Mouse (Mus musculus) hematopoietic stem cell, adult 5-6 weeks (primary cell): ENCODE results near the gene Guca2a. TPM values are rescaled to one million over a fixed set of nuclear protein-coding genes. Genes with fewer than 3 reads are reported as not detected.

Source experiments
- ATAC-seq, 2 experiments: fragments of 125-278 bp in 1 of 2; replicated peaks in 1 of 2; 2 replicates each; pipeline ENCODE4 v1.8.0; 2016 to 2017; ENCODE audit warnings: inconsistent platforms in 2 of 2, mild to moderate bottlenecking in 2 of 2, moderate number of reproducible peaks in 2 of 2, low read depth in 1 of 2, moderate TSS enrichment in 1 of 2; ENCODE audit not compliant: low FRiP score in 2 of 2, poor library complexity in 2 of 2, severe bottlenecking in 2 of 2, insufficient read depth in 1 of 2, low TSS enrichment in 1 of 2
- total RNA-seq: library from RNA; stranded (forward); fragments of 172-1452, 232-1000 nt; gene quantifications from 2 replicates; pipeline ENCODE4 v1.2.3, GENCODE M21; 2017

The Guca2a gene
- total RNA-seq, 1 experiment from 2014 or later = not detected

- ATAC-seq = no peak
Measured at GRCm38 (mm10) chr4:119634908-119635660, 2.4 kb upstream of the Guca2a start.

GRCm38 (mm10) chr4:119635686-119636085, 1.8 kb upstream of the Guca2a start:
- ATAC-seq = no peak

DNA sequence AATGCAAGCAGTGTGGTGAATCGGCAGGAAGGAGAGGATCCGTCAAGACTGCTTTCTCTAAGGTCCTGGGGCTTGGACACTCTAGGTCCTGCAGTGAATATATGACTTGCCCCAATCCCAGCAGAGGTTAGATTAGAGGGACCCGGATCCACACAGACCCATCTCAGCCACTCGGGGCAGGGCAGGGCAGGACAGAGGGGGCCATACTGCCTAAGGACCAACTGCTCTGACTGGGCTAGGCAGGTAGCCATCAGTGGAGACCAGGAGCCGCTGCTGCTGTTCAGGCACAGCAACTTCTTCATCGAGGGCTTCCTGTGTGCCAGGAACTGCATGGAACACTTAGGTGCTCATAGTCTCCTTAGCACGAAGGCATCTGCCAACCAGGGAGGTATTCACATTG, 773 bp upstream of the Guca2a start:
- no peak for ATAC-seq

DNA sequence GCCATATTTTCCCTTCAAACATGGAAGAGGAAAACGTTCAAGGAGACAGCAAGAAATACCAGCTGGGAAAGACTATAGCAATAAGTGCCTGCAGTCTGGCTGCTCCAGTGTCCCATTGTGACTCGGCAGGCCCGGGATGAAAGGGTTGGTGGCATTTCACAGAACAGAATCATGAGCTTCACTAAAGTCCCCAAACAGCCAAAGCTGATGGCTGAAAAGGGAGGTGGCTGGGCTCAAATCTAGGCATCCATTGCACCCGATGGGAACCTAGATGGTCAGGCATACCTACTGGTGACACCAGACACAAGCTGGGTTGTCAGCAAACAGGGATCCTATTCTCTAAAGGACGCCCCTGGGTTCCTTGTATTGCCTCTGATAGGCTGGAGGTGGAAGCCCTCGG, 442 bp downstream of the Guca2a start:
- no peak for ATAC-seq

DNA sequence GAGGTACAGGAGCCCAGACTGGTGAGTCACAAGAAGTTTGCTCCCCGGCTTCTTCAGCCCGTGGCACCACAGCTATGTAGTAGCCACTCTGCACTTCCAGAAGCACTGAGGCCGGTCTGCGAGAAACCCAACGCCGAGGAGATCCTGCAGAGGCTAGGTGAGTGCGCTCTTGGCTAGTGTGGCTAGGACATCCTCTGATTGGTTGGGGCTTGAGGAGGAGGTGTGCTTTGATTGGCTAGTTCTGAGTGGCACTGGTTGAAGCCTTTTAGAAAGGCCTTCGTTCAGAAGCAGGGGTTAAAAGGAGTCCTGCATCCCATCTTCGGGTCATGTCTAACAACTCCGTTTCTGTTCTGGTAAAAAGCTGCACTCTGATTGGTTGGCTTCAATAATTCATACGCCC, 1.2 kb downstream of the Guca2a start:
- no peak for ATAC-seq

DNA sequence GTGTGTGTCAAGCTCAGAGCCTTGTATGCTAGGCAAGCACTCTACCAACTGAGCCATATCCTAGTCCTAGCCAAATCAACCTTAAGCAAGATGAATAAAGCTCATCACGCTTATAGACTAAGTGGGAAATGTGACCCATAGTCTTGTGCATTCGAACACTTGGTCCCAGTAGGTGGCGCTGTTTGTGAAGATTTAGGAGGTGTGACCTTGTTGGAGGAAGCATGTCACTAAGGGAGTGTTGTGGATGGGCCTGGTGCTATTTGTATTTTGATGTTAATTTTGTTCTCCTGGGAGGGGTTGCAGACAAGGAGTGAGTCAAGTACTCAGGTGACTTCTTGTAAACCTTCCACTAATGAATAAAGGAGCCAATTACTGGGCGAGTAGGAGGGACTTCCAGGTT, 5.2 kb downstream of the Guca2a start:
- no peak for ATAC-seq

DNA sequence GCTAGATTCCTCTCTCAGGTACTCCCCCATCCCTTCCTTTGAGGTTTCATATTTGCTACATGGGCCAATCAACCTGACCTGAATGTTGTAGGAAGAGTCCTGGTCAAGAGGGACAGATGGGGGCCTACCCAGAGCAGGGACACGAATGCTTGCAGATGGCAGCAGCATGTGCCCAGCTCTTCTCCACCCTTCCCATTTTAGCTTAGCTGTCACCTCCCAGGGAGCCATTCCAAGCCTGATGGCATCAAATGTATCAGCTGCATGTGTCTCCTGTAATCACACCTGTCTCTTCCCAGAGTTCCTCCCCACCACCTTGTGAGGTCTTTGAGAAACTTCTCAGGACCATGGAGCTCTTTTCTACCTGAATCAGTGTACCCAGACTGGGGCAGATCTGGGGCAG, 19.5 kb downstream of the Guca2a start:
- no peak for ATAC-seq

DNA sequence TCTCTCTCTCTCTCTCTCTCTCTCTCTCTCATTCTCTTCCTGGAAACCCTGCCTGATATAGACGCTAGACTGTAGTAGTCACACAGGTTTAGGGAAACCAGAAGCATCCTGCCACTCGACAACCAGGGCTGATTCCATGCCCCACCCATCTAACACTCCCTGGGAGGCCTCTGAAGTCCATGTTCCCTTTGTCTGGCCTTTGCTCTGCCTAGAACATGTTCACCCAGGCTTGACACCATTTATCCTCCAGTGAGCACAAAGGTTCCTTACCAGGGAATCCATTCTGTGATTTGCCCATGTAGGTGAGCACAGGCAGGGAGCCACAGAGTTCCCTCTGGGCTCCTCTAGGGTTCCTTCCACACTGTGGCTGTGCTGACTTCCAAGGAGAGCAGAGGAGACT, 20.7 kb downstream of the Guca2a start:
- ATAC-seq = no peak

- ATAC-seq = no peak
Measured at GRCm38 (mm10) chr4:119658731-119659130, 21.2 kb downstream of the Guca2a start, which contains the start of gene Guca2b. Gene Guca2b (minus strand): TSS chr4:119658954.

DNA sequence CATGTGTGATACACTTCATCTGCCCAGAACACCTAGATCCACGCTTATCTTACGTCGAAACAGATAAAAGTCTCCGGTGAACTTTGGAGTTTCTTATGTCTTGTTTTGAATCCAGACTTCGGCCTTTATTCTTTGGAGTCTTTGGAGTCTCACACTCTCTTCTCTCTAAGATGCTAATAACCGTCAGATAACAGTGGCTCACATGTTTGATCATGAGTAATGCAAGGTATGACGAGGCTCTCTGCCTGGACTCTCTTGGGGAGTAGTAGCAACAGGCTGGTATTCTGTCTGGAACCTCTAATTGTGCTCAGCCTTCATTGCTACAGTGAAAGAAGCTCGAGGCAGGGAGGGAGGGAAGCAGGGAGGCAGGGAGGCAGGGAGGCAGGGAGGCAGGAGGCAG, 22.5 kb downstream of the Guca2a start:
- ATAC-seq = no peak

DNA sequence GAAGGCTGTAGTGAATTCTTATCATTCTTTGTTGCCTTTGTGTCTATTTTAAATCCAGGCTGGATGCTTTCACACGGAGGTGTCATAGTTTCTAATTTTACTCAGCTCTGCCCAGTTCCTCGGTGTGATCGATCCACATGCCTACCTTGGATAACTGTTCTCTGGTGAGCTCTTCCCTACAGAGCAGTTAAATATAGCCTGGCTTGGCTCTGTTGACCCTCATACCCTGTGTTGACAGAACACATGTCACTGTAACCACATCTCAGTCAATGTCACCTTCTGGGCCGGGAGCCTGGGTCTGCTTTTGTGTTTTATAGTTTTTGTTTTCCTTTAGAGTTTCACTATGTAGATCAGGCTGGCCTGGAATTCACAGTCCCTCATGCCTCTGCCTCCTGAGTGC, 24.6 kb downstream of the Guca2a start:
- no peak for ATAC-seq

DNA sequence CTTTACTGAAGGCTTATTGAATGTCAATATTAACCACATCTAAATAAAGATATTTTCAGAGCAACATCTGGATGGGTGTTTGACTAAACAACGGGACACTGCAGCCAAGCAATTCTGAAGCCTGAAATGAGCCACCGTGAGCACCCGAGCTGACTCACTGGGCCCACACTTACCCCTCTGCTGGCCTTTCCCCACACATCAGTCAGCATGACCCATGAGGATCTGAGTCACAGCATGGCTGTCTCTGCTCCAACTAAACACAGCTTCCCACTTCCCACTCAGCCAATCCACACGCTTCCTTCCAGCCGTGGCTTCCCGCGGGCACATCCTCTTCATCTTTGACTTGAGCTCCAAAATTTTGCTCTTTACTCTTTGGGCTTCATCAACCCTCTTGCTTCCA, 25.5 kb downstream of the Guca2a start:
- ATAC-seq = 0 out of 4 replicates have a peak, but pooled peaks of 1 of the 2 experiments have one; percentile 19

GRCm38 (mm10) chr4:119663409-119664095, 26.0 kb downstream of the Guca2a start:
- peak; percentile 59 to 70; a peak in 3 of 4 replicates for ATAC-seq

GRCm38 (mm10) chr4:119665166-119665565, 27.7 kb downstream of the Guca2a start:
- no peak for ATAC-seq

DNA sequence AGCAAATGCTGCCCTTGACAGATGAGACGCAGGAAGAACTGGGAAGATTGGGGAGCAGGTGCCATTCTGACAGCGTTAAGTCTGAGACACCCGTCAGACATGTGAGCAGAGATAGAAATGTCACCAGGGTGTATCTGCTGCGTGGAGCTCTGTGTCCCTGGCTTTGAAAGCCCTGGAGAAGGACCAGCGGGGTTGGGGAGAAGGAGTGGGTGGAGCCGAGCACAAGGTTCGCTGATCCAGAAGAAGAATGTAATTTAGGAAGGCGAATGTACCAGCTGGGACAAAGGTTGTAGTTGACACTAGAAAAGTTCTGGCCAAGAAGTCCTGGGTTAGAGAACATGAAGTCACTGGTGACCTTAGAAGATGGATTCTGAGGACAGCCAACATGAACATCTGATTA, 28.6 kb downstream of the Guca2a start:
- no peak for ATAC-seq

DNA sequence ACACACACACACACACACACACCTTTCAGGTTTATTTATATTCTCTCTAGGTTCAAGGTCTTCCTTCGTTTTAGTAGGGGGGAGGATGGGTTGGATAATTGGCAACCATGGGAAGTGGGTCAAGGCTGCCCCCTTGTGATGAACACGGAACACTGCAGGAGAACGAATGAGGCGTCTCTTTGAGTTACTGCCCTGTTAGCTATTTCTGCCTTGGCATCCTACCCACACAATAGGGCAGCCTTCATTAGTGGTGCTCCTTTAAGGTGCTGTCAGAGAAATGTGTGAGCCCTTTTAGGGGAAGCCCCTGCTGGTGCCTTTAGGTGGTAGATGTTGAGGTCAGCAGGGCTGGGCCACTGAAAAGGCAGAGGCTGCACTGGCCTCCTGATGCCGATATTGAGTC, 29.9 kb downstream of the Guca2a start:
- peak; percentile 55 to 60; a peak in 3 of 4 replicates for ATAC-seq

GRCm38 (mm10) chr4:119668185-119668584, 30.7 kb downstream of the Guca2a start:
- ATAC-seq = no peak

- no peak for ATAC-seq
Measured at GRCm38 (mm10) chr4:119668596-119668995, 31.1 kb downstream of the Guca2a start.
